Mouse (Mus musculus): ENCODE measurements around the gene Mmd2.

- TF ChIP-seq CTCF (IDR thresholded peaks at IDR 0.05; ENCODE audit: extremely low read depth, insufficient read depth, insufficient read length, insufficient replicate concordance) (no peak), POLR2A (IDR thresholded peaks at IDR 0.05; ENCODE audit: low read depth, low read length) (no peak)
Observed at GRCm38 (mm10) chr5:142604379-142604778, 4.2 kb downstream of the Mmd2 start.
